Mouse (Mus musculus): ENCODE results near the gene Gse1. TPM values are rescaled to one million over a fixed set of nuclear protein-coding genes. Genes with fewer than 3 reads are reported as not detected.
A peak's percentile ranks its signal among the peaks of the same experiment; 100 is the strongest.

Gene Gse1
- total and polyA plus RNA-seq, 2 experiments from 2014 or later, result 15.9 to 48.2 TPM

DNA sequence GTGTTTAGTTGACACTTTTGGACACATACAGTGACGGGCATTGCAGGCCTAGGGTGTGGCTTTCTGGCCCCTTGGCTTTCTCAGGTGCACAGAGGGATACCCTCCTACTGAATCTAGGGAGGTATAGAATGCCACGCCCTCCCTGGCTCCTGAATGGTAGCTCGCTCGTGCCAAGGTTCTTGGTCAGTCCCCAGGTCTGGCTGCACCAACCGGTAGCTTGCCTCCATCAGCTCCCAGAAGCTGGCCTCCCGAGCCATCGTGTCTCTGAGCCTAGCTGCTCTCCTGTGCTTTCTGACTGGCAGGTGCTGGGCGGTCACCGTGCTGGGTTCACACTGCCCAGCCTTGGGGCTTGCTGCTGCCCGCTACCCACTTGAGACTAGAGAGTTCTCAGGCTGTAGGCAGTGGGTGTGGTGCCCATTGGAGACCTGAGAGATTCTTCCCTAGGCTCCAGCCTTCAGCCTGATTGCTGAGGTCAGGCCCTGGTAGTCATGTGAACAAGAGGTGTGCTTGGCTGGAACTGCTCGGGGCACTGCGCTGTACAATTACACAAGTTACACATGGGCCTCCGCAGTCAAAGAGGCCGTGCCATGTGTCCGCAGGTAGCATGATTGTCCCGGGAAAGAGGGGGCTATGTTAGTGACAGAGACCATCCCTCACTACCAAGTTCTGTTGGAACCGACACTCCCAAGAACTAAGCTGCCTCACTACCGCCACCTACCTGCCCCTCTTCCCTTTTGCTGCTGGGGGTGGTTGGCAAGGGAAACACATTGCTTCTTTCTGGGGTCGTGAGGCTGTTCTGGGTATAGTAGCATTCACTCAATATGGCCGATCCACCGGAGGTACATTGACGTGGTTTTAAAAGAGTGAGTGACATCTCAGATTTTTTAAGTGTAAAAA is 333.5 kb downstream of the Gse1 start:
- H3K4me1 ChIP-seq (ENCODE audit: insufficient read depth), result peaks cover 36% of the 10 kb centered on the region
- no peak overlapping the region for H3K4me2 ChIP-seq (ENCODE audit: low read depth)
- ATAC-seq, result no peak
- peaks cover 4% of the 10 kb centered on the region; the same call in 1 of the 2 replicates for H3K36me3 ChIP-seq (ENCODE audit: insufficient read depth)
- WGBS, result 78% methylated on average over 22 of the region's 22 CpGs
- DNase-seq, result no peak
- no peak overlapping the region for H3K9ac ChIP-seq
- H3K9me3 ChIP-seq (ENCODE audit: low read length), result no peaks in the 10 kb centered on the region
- H3K4me3 ChIP-seq (ENCODE audit: low read depth, low read length), result no peak overlapping the region
- no peak overlapping the region for H3K27ac ChIP-seq (ENCODE audit: low read depth, low read length)
- no peaks in the 10 kb centered on the region for H3K27me3 ChIP-seq (ENCODE audit: insufficient read depth, low read length)
- peak; percentile 70 for TF ChIP-seq CTCF (IDR thresholded peaks at IDR 0.05; ENCODE audit: low read depth)

DNA sequence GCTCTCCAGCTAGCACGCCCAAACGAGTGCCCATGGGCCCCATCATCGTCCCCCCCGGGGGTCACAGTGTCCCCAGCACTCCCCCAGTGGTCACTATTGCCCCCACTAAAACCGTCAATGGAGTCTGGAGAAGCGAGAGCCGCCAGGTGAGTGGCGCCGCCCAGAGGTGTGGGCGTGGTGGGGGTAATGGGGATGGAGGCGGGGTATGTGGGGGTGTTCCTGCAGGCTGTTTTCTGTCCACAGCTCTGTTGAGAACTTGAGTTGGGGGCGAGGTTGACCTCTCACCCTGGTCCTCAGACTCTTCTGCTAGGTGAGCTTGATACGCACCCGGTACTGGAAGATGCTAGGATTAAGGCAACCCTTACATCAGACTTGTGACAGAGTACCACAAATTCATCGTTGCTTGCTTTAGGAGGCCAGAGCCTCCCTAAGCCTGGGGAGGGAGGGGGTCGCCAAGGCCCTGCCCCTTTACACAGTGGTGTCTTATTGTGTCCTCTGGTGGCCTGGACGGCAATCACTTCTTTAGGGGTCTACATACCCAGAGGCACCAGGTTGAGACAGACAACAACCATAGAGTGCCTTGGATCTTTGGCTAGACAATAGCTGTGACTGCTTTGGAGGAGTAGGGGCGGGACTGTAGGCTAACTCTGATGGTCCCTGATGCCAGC is 334.6 kb downstream of the Gse1 start:
- DNase-seq (no peak), ATAC-seq (no peak)
- Histone ChIP-seq H3K4me3 (ENCODE audit: low read depth, low read length) (no peak overlapping the region), H3K27ac (ENCODE audit: low read depth, low read length) (peak overlapping the region; percentile 60; the same call in 1 of the 2 replicates), H3K4me2 (ENCODE audit: low read depth) (no peak overlapping the region), H3K36me3 (ENCODE audit: insufficient read depth) (peaks cover 15% of the 10 kb centered on the region), H3K27me3 (ENCODE audit: insufficient read depth, low read length) (no peaks in the 10 kb centered on the region), H3K4me1 (ENCODE audit: insufficient read depth) (peaks cover 26% of the 10 kb centered on the region), H3K9me3 (ENCODE audit: low read length) (no peaks in the 10 kb centered on the region), H3K9ac (no peak overlapping the region)
- WGBS, result 71% methylated on average over 18 of the region's 18 CpGs
- TF ChIP-seq CTCF (IDR thresholded peaks at IDR 0.05; ENCODE audit: low read depth), result no peak

DNA sequence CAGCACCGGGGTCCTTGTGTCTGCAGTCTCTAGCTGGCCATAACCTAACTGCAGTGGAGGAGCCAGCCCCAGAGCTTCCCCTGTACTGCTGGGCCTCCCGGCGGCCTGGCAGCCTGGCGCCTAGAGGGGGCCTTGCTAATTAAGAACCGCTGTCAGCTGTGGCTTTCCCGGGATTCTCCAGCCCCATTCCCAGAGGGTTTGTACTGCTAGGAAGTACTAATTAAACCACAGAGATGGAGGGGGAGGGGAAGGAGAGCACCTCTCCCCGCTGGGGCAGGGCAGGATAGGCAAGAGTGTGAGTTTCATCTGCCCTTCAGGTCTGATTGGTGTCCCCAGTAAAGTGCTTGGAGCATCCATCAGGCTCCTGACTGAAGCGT is 335.1 kb downstream of the Gse1 start:
- Histone ChIP-seq H3K4me1 (ENCODE audit: insufficient read depth) (peaks cover 20% of the 10 kb centered on the region), H3K4me2 (ENCODE audit: low read depth) (no peak overlapping the region), H3K9me3 (ENCODE audit: low read length) (no peaks in the 10 kb centered on the region), H3K27me3 (ENCODE audit: insufficient read depth, low read length) (no peaks in the 10 kb centered on the region), H3K9ac (no peak overlapping the region), H3K4me3 (ENCODE audit: low read depth, low read length) (no peak overlapping the region), H3K27ac (ENCODE audit: low read depth, low read length) (peak overlapping the region; percentile 60; the same call in 1 of the 2 replicates), H3K36me3 (ENCODE audit: insufficient read depth) (peaks cover 20% of the 10 kb centered on the region)
- no peak for DNase-seq
- ATAC-seq, result peak; percentile 8; the same call in 1 of the 2 replicates
- TF ChIP-seq CTCF (IDR thresholded peaks at IDR 0.05; ENCODE audit: low read depth), result no peak
- WGBS, result 9% methylated on average over 8 of the region's 8 CpGs

DNA sequence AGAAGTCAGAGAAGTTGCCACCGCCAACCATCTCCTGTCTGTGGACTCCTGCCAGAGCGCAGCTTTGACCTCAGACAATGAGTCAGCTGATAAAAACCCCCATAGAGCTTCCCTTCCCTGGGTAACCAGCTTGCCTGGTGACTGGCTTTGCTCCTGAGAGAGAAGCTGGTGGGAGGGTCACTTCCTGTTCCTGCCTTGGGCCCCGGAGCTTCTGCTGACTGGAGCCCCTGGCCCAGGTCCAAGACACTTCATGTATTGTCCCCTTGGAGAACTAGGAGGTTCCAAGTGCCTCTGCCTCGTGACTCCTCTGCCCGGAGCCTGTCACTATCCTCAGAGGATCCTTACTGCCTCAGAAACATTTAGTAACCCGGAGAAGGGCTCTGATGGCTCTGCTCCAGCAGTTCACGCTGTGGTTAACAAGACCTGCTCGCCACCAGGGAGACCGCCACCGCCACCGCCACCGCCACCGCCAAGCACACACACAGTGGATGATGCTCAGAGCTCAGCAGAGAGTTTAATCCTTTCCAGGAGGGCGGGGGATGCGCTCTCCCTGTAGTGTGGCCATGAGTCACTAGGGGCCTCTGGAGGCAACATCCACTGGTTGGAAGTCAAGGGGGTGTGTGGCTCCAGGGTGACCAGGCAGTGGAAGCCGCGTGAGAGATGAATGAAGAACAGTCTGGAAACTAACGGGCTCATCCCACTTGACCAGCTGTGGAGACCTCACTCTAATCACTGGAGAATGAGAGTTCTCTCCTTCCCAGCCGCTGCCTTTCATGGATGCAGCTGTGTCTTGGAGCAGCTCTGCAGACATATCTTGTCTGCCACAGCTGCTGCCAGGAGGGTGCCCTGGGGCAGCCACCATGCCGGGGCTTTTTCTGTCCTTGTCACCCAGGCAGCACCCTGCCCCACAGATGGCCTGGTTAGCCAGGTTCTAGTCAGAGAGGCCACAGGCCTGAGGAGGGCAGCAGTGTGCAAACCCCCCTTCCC is 335.9 kb downstream of the Gse1 start:
- Histone ChIP-seq H3K27ac (ENCODE audit: low read depth, low read length) (peak overlapping the region; percentile 22; the same call in 1 of the 2 replicates), H3K27me3 (ENCODE audit: insufficient read depth, low read length) (no peaks in the 10 kb centered on the region), H3K4me1 (ENCODE audit: insufficient read depth) (peaks cover 19% of the 10 kb centered on the region), H3K4me2 (ENCODE audit: low read depth) (0 out of 2 replicates have a peak overlapping the region, but pooled peaks have one; percentile 2), H3K9ac (no peak overlapping the region), H3K36me3 (ENCODE audit: insufficient read depth) (peaks cover 28% of the 10 kb centered on the region), H3K4me3 (ENCODE audit: low read depth, low read length) (no peak overlapping the region), H3K9me3 (ENCODE audit: low read length) (no peaks in the 10 kb centered on the region)
- TF ChIP-seq CTCF (IDR thresholded peaks at IDR 0.05; ENCODE audit: low read depth), result peak; percentile 40
- 14% methylated on average over 20 of the region's 20 CpGs for WGBS
- DNase-seq (peak; percentile 70), ATAC-seq (peak; percentile 78)

- Histone ChIP-seq H3K27ac (ENCODE audit: low read depth, low read length) (no peak overlapping the region), H3K9me3 (ENCODE audit: low read length) (no peaks in the 10 kb centered on the region), H3K36me3 (ENCODE audit: insufficient read depth) (peaks cover 35% of the 10 kb centered on the region), H3K4me2 (ENCODE audit: low read depth) (no peak overlapping the region), H3K9ac (no peak overlapping the region), H3K27me3 (ENCODE audit: insufficient read depth, low read length) (no peaks in the 10 kb centered on the region), H3K4me3 (ENCODE audit: low read depth, low read length) (no peak overlapping the region), H3K4me1 (ENCODE audit: insufficient read depth) (peaks cover 9% of the 10 kb centered on the region; the same call in 1 of the 2 replicates)
- 22% methylated on average over 7 of the region's 7 CpGs for WGBS
- no peak for TF ChIP-seq CTCF (IDR thresholded peaks at IDR 0.05; ENCODE audit: low read depth)
- ATAC-seq (peak; percentile 5; the same call in 1 of the 2 replicates), DNase-seq (no peak)
These were observed 337.0 kb downstream of the Gse1 start for GRCm38 (mm10) chr8:120565151-120565711.

- Histone ChIP-seq H3K9me3 (ENCODE audit: low read length) (no peaks in the 10 kb centered on the region), H3K27ac (ENCODE audit: low read depth, low read length) (no peak overlapping the region), H3K4me2 (ENCODE audit: low read depth) (no peak overlapping the region), H3K4me3 (ENCODE audit: low read depth, low read length) (no peak overlapping the region), H3K27me3 (ENCODE audit: insufficient read depth, low read length) (no peaks in the 10 kb centered on the region), H3K4me1 (ENCODE audit: insufficient read depth) (peaks cover 9% of the 10 kb centered on the region; the same call in 1 of the 2 replicates), H3K36me3 (ENCODE audit: insufficient read depth) (peaks cover 48% of the 10 kb centered on the region), H3K9ac (no peak overlapping the region)
- 67% methylated on average over 8 of the region's 8 CpGs for WGBS
- TF ChIP-seq CTCF (IDR thresholded peaks at IDR 0.05; ENCODE audit: low read depth), result no peak
- DNase-seq (no peak), ATAC-seq (no peak)
These were observed 338.4 kb downstream of the Gse1 start for GRCm38 (mm10) chr8:120566681-120567080.
